Mouse (Mus musculus): ENCODE measurements around the gene Runx1. TPM values are rescaled to one million over a fixed set of nuclear protein-coding genes. Genes with fewer than 3 reads are reported as not detected.

Runx1 gene
- polyA plus RNA-seq, 1 experiment = 87.4 TPM

- no peaks in the 10 kb centered on the region for H3K4me1 ChIP-seq (replicated peaks; ENCODE audit: control insufficient read depth, insufficient read depth, low read length)
- H3K27ac ChIP-seq (ENCODE audit: control insufficient read depth, insufficient read depth, low read length) = no peak overlapping the region
- H3K4me3 ChIP-seq (ENCODE audit: control insufficient read depth, insufficient read depth, low read length) = no peak overlapping the region
- TF ChIP-seq POLR2A (IDR thresholded peaks at IDR 0.05; ENCODE audit: control insufficient read depth, extremely low read depth, insufficient read depth, low read length, poor library complexity) (no peak), CTCF (IDR thresholded peaks at IDR 0.05; ENCODE audit: borderline replicate concordance, control insufficient read depth, extremely low read depth, insufficient read depth, low read length, poor library complexity) (no peak)
- H3K27me3 ChIP-seq (ENCODE audit: control insufficient read depth, insufficient read depth, low read length) = no peaks in the 10 kb centered on the region
- WGBS = 91% methylated on average over 11 of the region's 11 CpGs
- no peak for DNase-seq
- peaks cover 21% of the 10 kb centered on the region for H3K36me3 ChIP-seq (ENCODE audit: control insufficient read depth, insufficient read depth, low read length)
Measured at GRCm38 (mm10) chr16:92602504-92602903, 223.4 kb downstream of the Runx1 start.

- H3K36me3 ChIP-seq (ENCODE audit: control insufficient read depth, insufficient read depth, low read length) = peaks cover 16% of the 10 kb centered on the region
- no peak overlapping the region for H3K27ac ChIP-seq (ENCODE audit: control insufficient read depth, insufficient read depth, low read length)
- 69% methylated on average over 9 of the region's 9 CpGs for WGBS
- no peak for DNase-seq
- H3K4me3 ChIP-seq (ENCODE audit: control insufficient read depth, insufficient read depth, low read length) = no peak overlapping the region
- H3K4me1 ChIP-seq (replicated peaks; ENCODE audit: control insufficient read depth, insufficient read depth, low read length) = no peaks in the 10 kb centered on the region
- TF ChIP-seq CTCF (IDR thresholded peaks at IDR 0.05; ENCODE audit: borderline replicate concordance, control insufficient read depth, extremely low read depth, insufficient read depth, low read length, poor library complexity) (no peak), POLR2A (IDR thresholded peaks at IDR 0.05; ENCODE audit: control insufficient read depth, extremely low read depth, insufficient read depth, low read length, poor library complexity) (no peak)
- no peaks in the 10 kb centered on the region for H3K27me3 ChIP-seq (ENCODE audit: control insufficient read depth, insufficient read depth, low read length)
Measured at GRCm38 (mm10) chr16:92601270-92601826, 224.6 kb downstream of the Runx1 start.

DNA sequence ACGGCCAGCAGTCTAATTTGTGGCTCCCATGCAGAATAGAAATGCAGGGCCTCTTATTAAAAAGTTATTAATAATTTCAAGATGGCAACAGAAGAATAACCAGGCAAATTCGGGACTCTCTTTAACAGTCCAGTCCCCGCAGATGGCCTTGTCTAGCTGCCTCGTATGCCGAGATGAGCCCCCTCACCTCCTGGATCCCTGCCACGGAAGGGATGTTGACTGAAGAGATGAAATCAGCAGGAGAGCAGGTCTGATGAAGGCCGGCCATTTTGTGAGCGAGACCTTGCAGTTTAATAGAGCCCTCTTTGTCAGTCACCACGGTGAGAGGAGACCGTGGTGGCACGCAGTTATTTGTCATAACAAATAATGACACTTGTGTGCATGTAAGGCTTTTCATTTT, 226.5 kb downstream of the Runx1 start:
- no peak overlapping the region for H3K27ac ChIP-seq (ENCODE audit: control insufficient read depth, insufficient read depth, low read length)
- no peak for DNase-seq
- 0 out of 2 replicates have a peak, but pooled peaks cover under 1% of the 10 kb centered on the region for H3K36me3 ChIP-seq (ENCODE audit: control insufficient read depth, insufficient read depth, low read length)
- H3K4me1 ChIP-seq (replicated peaks; ENCODE audit: control insufficient read depth, insufficient read depth, low read length) = no peaks in the 10 kb centered on the region
- WGBS = 91% methylated on average over 11 of the region's 11 CpGs
- no peaks in the 10 kb centered on the region for H3K27me3 ChIP-seq (ENCODE audit: control insufficient read depth, insufficient read depth, low read length)
- H3K4me3 ChIP-seq (ENCODE audit: control insufficient read depth, insufficient read depth, low read length) = no peak overlapping the region
- no peak for TF ChIP-seq CTCF (IDR thresholded peaks at IDR 0.05; ENCODE audit: borderline replicate concordance, control insufficient read depth, extremely low read depth, insufficient read depth, low read length, poor library complexity)
- no peak for TF ChIP-seq POLR2A (IDR thresholded peaks at IDR 0.05; ENCODE audit: control insufficient read depth, extremely low read depth, insufficient read depth, low read length, poor library complexity)

DNA sequence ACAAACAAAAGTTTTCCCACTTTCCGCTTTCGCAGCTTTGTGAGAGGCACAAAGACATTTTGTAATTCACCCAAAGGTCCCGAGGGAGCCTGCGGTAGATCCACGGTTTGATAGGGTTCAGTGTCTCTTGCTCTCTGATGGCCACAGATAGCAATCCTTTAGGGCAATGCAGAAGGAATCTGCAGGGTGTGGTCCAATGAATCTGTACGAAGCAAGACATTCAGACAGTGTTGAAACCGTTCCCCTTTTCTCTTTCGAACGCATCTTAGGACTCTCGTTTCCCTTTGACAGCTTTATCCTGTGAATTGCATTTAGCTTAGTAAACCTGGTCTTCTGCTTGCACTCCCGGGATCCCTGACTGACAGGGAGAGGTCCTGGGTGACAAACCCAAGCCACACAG, 228.3 kb downstream of the Runx1 start:
- Histone ChIP-seq H3K36me3 (ENCODE audit: control insufficient read depth, insufficient read depth, low read length) (no peaks in the 10 kb centered on the region), H3K4me3 (ENCODE audit: control insufficient read depth, insufficient read depth, low read length) (no peak overlapping the region), H3K27ac (ENCODE audit: control insufficient read depth, insufficient read depth, low read length) (no peak overlapping the region), H3K4me1 (replicated peaks; ENCODE audit: control insufficient read depth, insufficient read depth, low read length) (no peaks in the 10 kb centered on the region), H3K27me3 (ENCODE audit: control insufficient read depth, insufficient read depth, low read length) (no peaks in the 10 kb centered on the region)
- WGBS = 86% methylated on average over 11 of the region's 11 CpGs
- no peak for DNase-seq
- TF ChIP-seq POLR2A (IDR thresholded peaks at IDR 0.05; ENCODE audit: control insufficient read depth, extremely low read depth, insufficient read depth, low read length, poor library complexity) (no peak), CTCF (IDR thresholded peaks at IDR 0.05; ENCODE audit: borderline replicate concordance, control insufficient read depth, extremely low read depth, insufficient read depth, low read length, poor library complexity) (no peak)

DNA sequence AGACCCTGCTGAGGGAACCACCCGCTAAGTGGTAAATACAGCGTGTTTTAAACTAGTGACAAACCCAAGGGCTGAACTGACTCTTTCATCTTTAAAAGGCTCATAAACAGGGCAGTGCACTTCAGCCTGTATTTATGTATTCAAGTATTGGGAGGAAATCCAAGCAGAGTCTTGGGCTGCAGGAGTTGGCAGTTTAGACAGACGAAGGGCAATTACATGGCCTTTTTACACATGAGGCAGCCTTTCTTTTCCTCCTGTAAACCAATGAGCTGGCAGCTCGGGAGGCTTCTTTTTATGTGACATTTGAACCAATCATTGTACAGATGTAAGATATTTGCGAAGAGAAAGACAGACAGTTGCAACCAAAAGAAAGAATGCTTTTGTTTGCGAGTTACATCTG, 233.7 kb downstream of the Runx1 start:
- no peak overlapping the region for H3K4me3 ChIP-seq (ENCODE audit: control insufficient read depth, insufficient read depth, low read length)
- H3K27ac ChIP-seq (ENCODE audit: control insufficient read depth, insufficient read depth, low read length) = no peak overlapping the region
- TF ChIP-seq CTCF (IDR thresholded peaks at IDR 0.05; ENCODE audit: borderline replicate concordance, control insufficient read depth, extremely low read depth, insufficient read depth, low read length, poor library complexity) (no peak), POLR2A (IDR thresholded peaks at IDR 0.05; ENCODE audit: control insufficient read depth, extremely low read depth, insufficient read depth, low read length, poor library complexity) (no peak)
- no peaks in the 10 kb centered on the region for H3K36me3 ChIP-seq (ENCODE audit: control insufficient read depth, insufficient read depth, low read length)
- DNase-seq = no peak
- no peaks in the 10 kb centered on the region for H3K27me3 ChIP-seq (ENCODE audit: control insufficient read depth, insufficient read depth, low read length)
- no peaks in the 10 kb centered on the region for H3K4me1 ChIP-seq (replicated peaks; ENCODE audit: control insufficient read depth, insufficient read depth, low read length)
- 82% methylated on average over 6 of the region's 6 CpGs for WGBS

DNA sequence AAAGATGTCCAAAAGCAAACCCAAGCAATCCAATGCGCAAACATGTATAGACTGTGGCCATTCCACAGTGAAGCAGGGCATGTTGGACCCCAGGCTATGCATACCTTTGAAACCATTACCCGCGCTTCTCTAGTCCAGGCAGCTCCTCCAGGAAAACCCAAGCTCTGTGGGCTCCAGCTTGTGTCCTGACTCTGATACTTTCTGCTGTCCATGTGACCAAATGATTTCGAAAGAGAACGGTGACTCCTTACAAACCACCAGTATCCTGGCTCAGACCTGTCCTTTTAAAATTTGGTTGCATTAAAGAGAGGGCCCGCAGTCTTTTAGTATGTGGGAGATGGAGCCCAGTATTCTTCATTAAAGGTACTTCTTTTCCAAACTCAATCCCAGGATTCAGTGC, 234.2 kb downstream of the Runx1 start:
- H3K4me3 ChIP-seq (ENCODE audit: control insufficient read depth, insufficient read depth, low read length) = no peak overlapping the region
- no peaks in the 10 kb centered on the region for H3K4me1 ChIP-seq (replicated peaks; ENCODE audit: control insufficient read depth, insufficient read depth, low read length)
- TF ChIP-seq CTCF (IDR thresholded peaks at IDR 0.05; ENCODE audit: borderline replicate concordance, control insufficient read depth, extremely low read depth, insufficient read depth, low read length, poor library complexity) = no peak
- no peak for TF ChIP-seq POLR2A (IDR thresholded peaks at IDR 0.05; ENCODE audit: control insufficient read depth, extremely low read depth, insufficient read depth, low read length, poor library complexity)
- H3K27ac ChIP-seq (ENCODE audit: control insufficient read depth, insufficient read depth, low read length) = no peak overlapping the region
- H3K27me3 ChIP-seq (ENCODE audit: control insufficient read depth, insufficient read depth, low read length) = no peaks in the 10 kb centered on the region
- 95% methylated on average over 6 of the region's 6 CpGs for WGBS
- no peaks in the 10 kb centered on the region for H3K36me3 ChIP-seq (ENCODE audit: control insufficient read depth, insufficient read depth, low read length)
- DNase-seq = no peak

GRCm38 (mm10) chr16:92587836-92588235, 238.1 kb downstream of the Runx1 start:
- H3K36me3 ChIP-seq (ENCODE audit: control insufficient read depth, insufficient read depth, low read length) = no peaks in the 10 kb centered on the region
- 98% methylated on average over 4 of the region's 4 CpGs for WGBS
- H3K4me3 ChIP-seq (ENCODE audit: control insufficient read depth, insufficient read depth, low read length) = no peak overlapping the region
- DNase-seq = no peak
- no peaks in the 10 kb centered on the region for H3K27me3 ChIP-seq (ENCODE audit: control insufficient read depth, insufficient read depth, low read length)
- TF ChIP-seq POLR2A (IDR thresholded peaks at IDR 0.05; ENCODE audit: control insufficient read depth, extremely low read depth, insufficient read depth, low read length, poor library complexity) = no peak
- TF ChIP-seq CTCF (IDR thresholded peaks at IDR 0.05; ENCODE audit: borderline replicate concordance, control insufficient read depth, extremely low read depth, insufficient read depth, low read length, poor library complexity) = no peak
- no peaks in the 10 kb centered on the region for H3K4me1 ChIP-seq (replicated peaks; ENCODE audit: control insufficient read depth, insufficient read depth, low read length)
- no peak overlapping the region for H3K27ac ChIP-seq (ENCODE audit: control insufficient read depth, insufficient read depth, low read length)
